Mouse (Mus musculus): ENCODE measurements around the gene Rgs19. TPM values are rescaled to one million over a fixed set of nuclear protein-coding genes. Genes with fewer than 3 reads are reported as not detected.

Rgs19 gene
- polyA plus RNA-seq (2014; fragmentation: Nextera tagmentation; extraction: Ambion mirVana): 57.0 and 72.9 TPM in 2 replicates

DNA sequence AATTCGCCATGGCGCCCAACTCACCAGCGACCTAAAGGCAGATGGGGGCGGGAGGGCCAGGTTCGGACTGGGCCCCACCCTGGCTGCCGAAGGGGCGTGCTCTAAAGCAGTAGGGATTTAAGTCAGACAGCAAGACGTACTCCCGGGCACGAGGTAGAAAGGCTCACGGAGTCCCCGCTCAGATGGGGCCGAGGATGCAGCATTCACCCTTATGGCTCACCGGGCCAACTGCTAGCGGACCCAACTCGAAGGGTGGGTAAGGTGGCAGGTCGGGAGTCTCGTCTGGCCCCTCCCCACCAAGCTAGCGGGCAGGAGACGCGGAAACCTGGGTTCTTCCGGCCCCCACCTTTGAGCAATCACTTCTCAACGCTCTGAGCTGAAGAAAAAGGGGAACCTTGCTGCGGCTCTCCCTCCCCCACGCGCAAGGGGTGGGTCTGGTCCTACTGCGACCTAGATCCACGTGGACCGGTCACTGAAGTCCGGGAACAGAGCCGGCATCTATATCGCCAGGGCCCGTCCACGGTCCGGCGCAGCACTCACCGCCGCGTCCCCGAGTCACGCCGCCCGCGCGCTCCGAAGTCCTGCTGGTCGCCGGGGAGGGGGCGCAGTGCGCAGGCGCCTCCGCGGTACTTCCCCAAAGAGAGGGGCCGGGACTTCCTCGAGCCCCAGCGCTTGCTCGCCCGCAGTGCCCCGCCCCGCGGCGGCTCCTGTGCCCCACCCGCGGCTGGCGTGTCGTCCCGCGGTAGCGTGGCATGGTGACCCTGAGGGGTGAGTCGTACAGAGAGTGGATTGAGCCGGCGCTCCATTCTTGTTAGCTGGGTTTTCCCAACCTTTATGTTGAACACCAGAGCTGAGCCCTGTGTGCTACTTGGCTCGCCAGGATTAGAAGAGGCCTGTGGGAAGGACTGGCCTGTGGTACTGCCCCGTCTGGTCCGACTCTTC is at the start of gene Rgs19:
Rgs19 (minus strand) TSS at position 639 of the 942 bp plus-strand sequence.
- peaks cover 12% of the 10 kb centered on the region for H3K4me1 ChIP-seq (ENCODE audit: control insufficient read depth, insufficient read depth, low read length)
- H3K36me3 ChIP-seq (ENCODE audit: control insufficient read depth, insufficient read depth, low read length): peaks cover 13% of the 10 kb centered on the region
- peak within 1 kb of the TSS; percentile 79 for H3K9ac ChIP-seq (replicated peaks; ENCODE audit: low read length)
- no peaks in the 10 kb centered on the region for H3K27me3 ChIP-seq (ENCODE audit: control insufficient read depth, insufficient read depth, low read length)
- ATAC-seq (ENCODE audit: low FRiP score, low TSS enrichment): peak; percentile 69
- peak within 1 kb of the TSS; percentile 92 for H3K4me2 ChIP-seq (ENCODE audit: low read length)
- H3K4me3 ChIP-seq (replicated peaks; ENCODE audit: low read depth, low read length): peak within 1 kb of the TSS; percentile 72
- peak; percentile 85 for DNase-seq
- H3K9me3 ChIP-seq (ENCODE audit: control insufficient read depth, low read length): no peaks in the 10 kb centered on the region
- peak within 1 kb of the TSS; percentile 66 for H3K27ac ChIP-seq (replicated peaks; ENCODE audit: low read depth, low read length)
- WGBS: under 1% methylated on average over 73 of the region's 75 CpGs

DNA sequence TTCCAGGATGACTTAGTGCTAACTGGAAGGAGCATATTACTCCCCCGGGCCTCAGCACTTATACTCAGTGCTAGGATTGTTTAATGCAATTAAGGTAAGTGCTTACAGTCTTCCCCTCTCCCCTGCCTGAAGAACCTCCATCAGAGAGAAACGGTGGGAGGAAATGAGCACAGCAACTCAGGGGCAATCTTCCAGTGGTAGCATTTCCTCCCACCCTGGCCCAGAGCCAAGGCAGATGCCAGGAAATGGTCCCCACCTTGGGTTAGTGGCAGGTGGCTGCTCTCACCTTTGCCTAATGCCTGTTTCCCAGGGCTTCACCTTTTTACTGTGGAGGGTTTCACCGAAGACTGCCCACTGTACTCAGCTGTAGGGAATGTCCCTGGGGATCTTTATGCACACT is 36.3 kb upstream of the Rgs19 start:
- Histone ChIP-seq H3K4me2 (ENCODE audit: low read length) (no peak overlapping the region), H3K4me3 (replicated peaks; ENCODE audit: low read depth, low read length) (no peak overlapping the region), H3K4me1 (ENCODE audit: control insufficient read depth, insufficient read depth, low read length) (peaks cover 3% of the 10 kb centered on the region; the same call in 1 of the 2 replicates), H3K9ac (replicated peaks; ENCODE audit: low read length) (no peak overlapping the region), H3K9me3 (ENCODE audit: control insufficient read depth, low read length) (no peaks in the 10 kb centered on the region), H3K27ac (replicated peaks; ENCODE audit: low read depth, low read length) (no peak overlapping the region), H3K27me3 (ENCODE audit: control insufficient read depth, insufficient read depth, low read length) (no peaks in the 10 kb centered on the region), H3K36me3 (ENCODE audit: control insufficient read depth, insufficient read depth, low read length) (peaks cover 18% of the 10 kb centered on the region)
- WGBS: 70% methylated on average over 3 of the region's 3 CpGs
- DNase-seq (no peak), ATAC-seq (ENCODE audit: low FRiP score, low TSS enrichment) (no peak)

DNA sequence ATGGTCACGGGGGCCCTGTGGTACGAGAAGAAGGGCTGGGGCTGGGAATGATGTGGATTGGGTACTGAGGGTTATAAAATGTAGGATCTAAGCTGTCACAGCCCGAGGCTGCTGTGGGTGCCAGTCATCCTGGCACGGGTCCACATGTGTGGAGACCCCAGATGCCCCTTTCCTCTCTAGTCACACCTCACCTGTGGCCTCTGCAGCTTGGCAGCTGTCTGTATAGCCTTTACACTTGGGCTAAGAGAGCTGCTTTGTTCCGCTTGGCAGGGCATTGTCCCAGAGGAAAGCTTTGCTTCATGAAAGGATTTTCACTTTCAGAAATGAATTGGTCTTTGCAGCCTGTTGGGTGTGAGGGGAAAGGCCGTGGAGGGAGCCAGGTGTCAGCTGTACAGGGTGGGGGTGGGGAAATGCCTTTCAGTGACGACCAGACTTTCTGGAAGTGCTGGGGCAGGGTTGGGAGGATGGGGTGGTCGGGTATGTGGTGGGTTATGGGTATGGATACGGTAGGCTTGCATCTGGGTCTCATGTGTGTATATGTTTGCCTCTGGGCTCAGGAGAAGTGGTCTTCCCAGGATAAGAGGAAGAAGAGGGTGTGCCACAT is 34.0 kb upstream of the Rgs19 start:
- WGBS: 25% methylated on average over 9 of the region's 9 CpGs
- no peaks in the 10 kb centered on the region for H3K9me3 ChIP-seq (ENCODE audit: control insufficient read depth, low read length)
- no peak overlapping the region for H3K27ac ChIP-seq (replicated peaks; ENCODE audit: low read depth, low read length)
- peaks cover 21% of the 10 kb centered on the region for H3K36me3 ChIP-seq (ENCODE audit: control insufficient read depth, insufficient read depth, low read length)
- no peak overlapping the region for H3K9ac ChIP-seq (replicated peaks; ENCODE audit: low read length)
- DNase-seq (peak; percentile 31), ATAC-seq (ENCODE audit: low FRiP score, low TSS enrichment) (peak; percentile 46; the same call in 1 of the 2 replicates)
- H3K27me3 ChIP-seq (ENCODE audit: control insufficient read depth, insufficient read depth, low read length): no peaks in the 10 kb centered on the region
- no peak overlapping the region for H3K4me2 ChIP-seq (ENCODE audit: low read length)
- H3K4me1 ChIP-seq (ENCODE audit: control insufficient read depth, insufficient read depth, low read length): peaks cover 3% of the 10 kb centered on the region; the same call in 1 of the 2 replicates
- H3K4me3 ChIP-seq (replicated peaks; ENCODE audit: low read depth, low read length): no peak overlapping the region

DNA sequence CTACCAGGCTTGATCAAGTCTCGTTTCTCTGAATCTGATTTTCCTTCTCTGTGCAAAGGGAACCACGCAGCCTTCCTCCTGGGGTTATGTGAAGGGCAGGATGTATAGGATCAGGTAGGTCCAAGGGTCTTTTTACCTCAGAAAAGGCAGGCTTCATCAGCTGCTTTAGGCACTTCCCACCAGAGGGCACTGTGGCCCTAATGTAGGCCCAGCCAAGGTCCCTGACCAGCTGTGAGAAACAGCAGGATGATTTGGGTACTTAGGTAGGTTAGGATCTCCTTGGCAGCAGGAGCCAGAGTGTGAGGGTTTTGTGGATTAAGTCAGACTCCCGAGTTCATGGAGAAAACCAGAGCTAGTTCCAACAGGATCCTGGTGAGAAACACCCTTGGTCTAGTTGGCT is 28.4 kb upstream of the Rgs19 start:
- peak; percentile 37 for ATAC-seq (ENCODE audit: low FRiP score, low TSS enrichment)
- Histone ChIP-seq H3K4me2 (ENCODE audit: low read length) (no peak overlapping the region), H3K27ac (replicated peaks; ENCODE audit: low read depth, low read length) (no peak overlapping the region), H3K9me3 (ENCODE audit: control insufficient read depth, low read length) (no peaks in the 10 kb centered on the region), H3K36me3 (ENCODE audit: control insufficient read depth, insufficient read depth, low read length) (peaks cover 51% of the 10 kb centered on the region), H3K9ac (replicated peaks; ENCODE audit: low read length) (no peak overlapping the region; the same call in 1 of the 2 replicates), H3K4me3 (replicated peaks; ENCODE audit: low read depth, low read length) (no peak overlapping the region), H3K4me1 (ENCODE audit: control insufficient read depth, insufficient read depth, low read length) (peaks cover 2% of the 10 kb centered on the region), H3K27me3 (ENCODE audit: control insufficient read depth, insufficient read depth, low read length) (no peaks in the 10 kb centered on the region)
- WGBS: 3% methylated on average over 3 of the region's 3 CpGs
- DNase-seq: peak; percentile 87

DNA sequence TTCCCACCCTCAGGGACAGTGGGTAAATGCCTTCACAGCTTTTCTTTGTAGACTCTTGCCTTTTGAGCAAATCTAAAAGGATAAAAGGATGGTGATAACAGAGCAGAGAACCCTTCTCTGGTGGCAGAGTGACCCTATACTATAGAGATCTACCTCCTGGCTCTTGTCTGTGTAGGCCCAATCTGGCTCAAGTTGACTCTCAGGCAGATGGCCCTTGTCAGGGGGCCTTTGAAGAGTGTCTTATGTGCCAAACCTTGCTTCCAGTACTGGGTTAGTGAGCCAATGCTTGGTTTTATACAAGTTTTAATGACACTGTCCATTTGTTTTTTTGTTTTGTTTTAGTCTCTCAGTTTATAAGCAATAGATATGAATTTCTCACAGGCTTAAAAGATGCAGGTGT is 27.4 kb upstream of the Rgs19 start:
- H3K9ac ChIP-seq (replicated peaks; ENCODE audit: low read length): no peak overlapping the region
- H3K9me3 ChIP-seq (ENCODE audit: control insufficient read depth, low read length): no peaks in the 10 kb centered on the region
- no peak overlapping the region for H3K4me2 ChIP-seq (ENCODE audit: low read length)
- H3K4me1 ChIP-seq (ENCODE audit: control insufficient read depth, insufficient read depth, low read length): peaks cover 12% of the 10 kb centered on the region
- no peak overlapping the region for H3K27ac ChIP-seq (replicated peaks; ENCODE audit: low read depth, low read length)
- ATAC-seq (ENCODE audit: low FRiP score, low TSS enrichment): no peak
- H3K4me3 ChIP-seq (replicated peaks; ENCODE audit: low read depth, low read length): no peak overlapping the region
- peaks cover 42% of the 10 kb centered on the region for H3K36me3 ChIP-seq (ENCODE audit: control insufficient read depth, insufficient read depth, low read length)
- no peaks in the 10 kb centered on the region for H3K27me3 ChIP-seq (ENCODE audit: control insufficient read depth, insufficient read depth, low read length)
- no peak for DNase-seq

DNA sequence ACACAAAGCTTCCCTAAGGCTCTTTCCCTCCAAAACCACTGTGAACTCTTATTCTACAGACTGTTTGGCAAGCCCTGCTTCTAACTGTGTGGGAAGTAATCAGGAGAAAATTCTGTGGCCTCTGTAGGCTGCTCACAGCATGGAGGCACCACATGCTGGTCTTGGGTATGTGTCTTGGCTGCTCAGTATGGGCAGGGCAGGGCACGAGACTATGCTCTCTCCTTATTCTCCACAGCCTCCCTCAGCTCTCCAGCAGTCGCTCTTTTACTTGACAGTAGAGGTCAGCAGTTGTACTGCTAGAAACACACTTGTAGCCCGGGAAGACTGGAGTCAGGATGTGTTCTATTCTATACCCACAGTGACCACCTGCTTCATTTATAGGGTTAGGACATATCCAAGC is 26.3 kb upstream of the Rgs19 start:
- no peak for ATAC-seq (ENCODE audit: low FRiP score, low TSS enrichment)
- Histone ChIP-seq H3K4me2 (ENCODE audit: low read length) (no peak overlapping the region), H3K4me3 (replicated peaks; ENCODE audit: low read depth, low read length) (no peak overlapping the region), H3K9ac (replicated peaks; ENCODE audit: low read length) (no peak overlapping the region), H3K4me1 (ENCODE audit: control insufficient read depth, insufficient read depth, low read length) (peaks cover 19% of the 10 kb centered on the region), H3K9me3 (ENCODE audit: control insufficient read depth, low read length) (no peaks in the 10 kb centered on the region), H3K36me3 (ENCODE audit: control insufficient read depth, insufficient read depth, low read length) (peaks cover 39% of the 10 kb centered on the region), H3K27ac (replicated peaks; ENCODE audit: low read depth, low read length) (no peak overlapping the region), H3K27me3 (ENCODE audit: control insufficient read depth, insufficient read depth, low read length) (no peaks in the 10 kb centered on the region)
- DNase-seq: peak; percentile 16
- 43% methylated on average over 3 of the region's 3 CpGs for WGBS

DNA sequence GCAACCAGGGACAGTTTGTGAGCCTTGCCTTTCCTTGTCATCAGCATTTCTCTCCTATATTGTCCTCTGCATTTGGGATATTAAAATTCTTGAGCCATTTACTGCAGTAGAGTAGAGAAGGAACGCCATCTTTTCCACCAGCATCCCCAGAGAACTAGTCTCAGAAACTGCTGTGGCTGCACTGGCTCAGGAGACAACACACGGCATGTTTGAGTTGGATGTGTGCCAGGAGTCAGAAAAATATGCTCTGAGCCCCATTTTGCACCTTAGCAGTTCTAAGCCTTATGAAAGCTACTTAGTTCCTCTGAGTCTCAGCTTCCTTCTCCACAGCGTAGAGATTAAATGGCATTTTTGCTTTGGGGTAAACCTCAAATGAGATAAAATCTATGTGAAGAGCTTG is 23.2 kb upstream of the Rgs19 start:
- ATAC-seq (ENCODE audit: low FRiP score, low TSS enrichment): no peak
- Histone ChIP-seq H3K27me3 (ENCODE audit: control insufficient read depth, insufficient read depth, low read length) (no peaks in the 10 kb centered on the region), H3K36me3 (ENCODE audit: control insufficient read depth, insufficient read depth, low read length) (peaks cover 36% of the 10 kb centered on the region), H3K4me3 (replicated peaks; ENCODE audit: low read depth, low read length) (peak overlapping the region; percentile 54), H3K27ac (replicated peaks; ENCODE audit: low read depth, low read length) (no peak overlapping the region), H3K9ac (replicated peaks; ENCODE audit: low read length) (no peak overlapping the region), H3K4me2 (ENCODE audit: low read length) (peak overlapping the region; percentile 73), H3K4me1 (ENCODE audit: control insufficient read depth, insufficient read depth, low read length) (peaks cover 41% of the 10 kb centered on the region), H3K9me3 (ENCODE audit: control insufficient read depth, low read length) (no peaks in the 10 kb centered on the region)
- whole genome bisulfite sequencing: 53% methylated on average over 3 of the region's 3 CpGs
- peak; percentile 39 for DNase-seq

DNA sequence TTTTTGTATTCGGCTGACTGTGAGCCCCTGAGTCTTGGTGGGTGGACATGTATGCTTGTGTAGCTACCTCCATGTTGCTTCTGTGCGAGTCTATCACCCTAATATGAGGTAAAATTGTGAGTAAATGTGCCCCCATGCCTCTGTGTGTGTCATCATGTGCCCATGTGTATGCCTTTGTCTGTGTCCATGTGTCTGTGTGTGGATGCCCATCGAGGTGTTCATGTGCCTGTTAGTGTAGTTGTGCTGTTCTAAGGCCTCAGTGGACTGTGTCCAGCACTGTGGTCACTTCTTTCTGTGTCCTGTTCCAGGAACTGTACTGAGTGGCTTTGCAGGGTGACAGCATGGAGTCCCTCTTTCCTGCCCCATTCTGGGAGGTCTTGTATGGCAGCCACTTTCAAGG is 21.6 kb upstream of the Rgs19 start:
- H3K4me2 ChIP-seq (ENCODE audit: low read length): peak overlapping the region; percentile 73
- no peaks in the 10 kb centered on the region for H3K9me3 ChIP-seq (ENCODE audit: control insufficient read depth, low read length)
- H3K9ac ChIP-seq (replicated peaks; ENCODE audit: low read length): peak overlapping the region; percentile 59
- DNase-seq (no peak), ATAC-seq (ENCODE audit: low FRiP score, low TSS enrichment) (no peak)
- H3K27me3 ChIP-seq (ENCODE audit: control insufficient read depth, insufficient read depth, low read length): no peaks in the 10 kb centered on the region
- 38% methylated on average over 3 of the region's 3 CpGs for WGBS
- peak overlapping the region; percentile 94 for H3K27ac ChIP-seq (replicated peaks; ENCODE audit: low read depth, low read length)
- peaks cover 41% of the 10 kb centered on the region for H3K4me1 ChIP-seq (ENCODE audit: control insufficient read depth, insufficient read depth, low read length)
- H3K36me3 ChIP-seq (ENCODE audit: control insufficient read depth, insufficient read depth, low read length): peaks cover 25% of the 10 kb centered on the region
- H3K4me3 ChIP-seq (replicated peaks; ENCODE audit: low read depth, low read length): peak overlapping the region; percentile 54
